Mouse (Mus musculus) forebrain, embryonic 15.5 days (tissue): ENCODE measurements at regions not wholly inside any gene's neighbourhood (a gene's known extent, or its start where the extent isn't known, plus 50 kb on each side); places are given as distances from the start of the nearest gene placed in this dataset.

Source experiments
- ATAC-seq: fragments of 200-750 bp; cut with Nextera tagmentation; replicated peaks from 2 replicates; pipeline ENCODE4 v1.8.0; 2017; ENCODE audit warnings: mild to moderate bottlenecking, moderate TSS enrichment, moderate library complexity
- H3K27ac ChIP-seq: fragments of 300-500 bp; sonication (generic); replicated peaks from 2 replicates; pipeline ENCODE4 v1.5.1; 2015; ENCODE audit warnings: mild to moderate bottlenecking, inconsistent platforms
- H3K27me3 ChIP-seq: fragments of 300-500 bp; sonication (generic); 2 replicates; pipeline ENCODE4 v1.6.1; 2015; ENCODE audit warnings: inconsistent platforms
- H3K36me3 ChIP-seq: fragments of 300-500 bp; sonication (generic); 2 replicates; pipeline ENCODE4 v1.6.1; 2015; ENCODE audit warnings: mild to moderate bottlenecking, inconsistent platforms
- H3K4me1 ChIP-seq: fragments of 300-500 bp; sonication (generic); 2 replicates; pipeline ENCODE4 v1.6.1; 2015; ENCODE audit warnings: inconsistent platforms
- H3K4me2 ChIP-seq: fragments of 300-500 bp; sonication (generic); replicated peaks from 2 replicates; pipeline ENCODE4 v1.6.1; 2015; ENCODE audit warnings: mild to moderate bottlenecking, inconsistent platforms
- H3K4me3 ChIP-seq: fragments of 300-500 bp; sonication (generic); 2 replicates; pipeline ENCODE4 v1.5.1; 2015; ENCODE audit warnings: mild to moderate bottlenecking, inconsistent platforms
- H3K9ac ChIP-seq: fragments of 300-500 bp; sonication (generic); replicated peaks from 2 replicates; pipeline ENCODE4 v1.6.1; 2015; ENCODE audit warnings: mild to moderate bottlenecking, inconsistent platforms
- H3K9me3 ChIP-seq: fragments of 300-500 bp; sonication (generic); 2 replicates; pipeline ENCODE4 v1.6.1; 2016; ENCODE audit warnings: inconsistent platforms
- WGBS: fragments of 180-500 bp; shearing (Covaris S2); methylation state at CpG from one replicate; pipeline ENCODE4 v1.1.7; 2015; ENCODE audit warnings: mixed read lengths; 5-methylcytosine and 5-hydroxymethylcytosine counted together

- H3K27me3 ChIP-seq: no peaks in the 10 kb centered on the region
- H3K9me3 ChIP-seq: peaks cover 4% of the 10 kb centered on the region; the same call in 1 of the 2 replicates
- H3K27ac ChIP-seq: no peak overlapping the region
- no peak overlapping the region for H3K4me3 ChIP-seq
- 57% methylated on average over 4 of the region's 4 CpGs for WGBS
- H3K4me1 ChIP-seq: peaks cover 4% of the 10 kb centered on the region; the same call in 1 of the 2 replicates
- H3K9ac ChIP-seq: no peak overlapping the region
- no peak overlapping the region for H3K4me2 ChIP-seq
- H3K36me3 ChIP-seq: no peaks in the 10 kb centered on the region
- peak; percentile 63 for ATAC-seq
Observed at GRCm38 (mm10) chr11:17417656-17418289, 160.4 kb downstream of the C1d start.

DNA sequence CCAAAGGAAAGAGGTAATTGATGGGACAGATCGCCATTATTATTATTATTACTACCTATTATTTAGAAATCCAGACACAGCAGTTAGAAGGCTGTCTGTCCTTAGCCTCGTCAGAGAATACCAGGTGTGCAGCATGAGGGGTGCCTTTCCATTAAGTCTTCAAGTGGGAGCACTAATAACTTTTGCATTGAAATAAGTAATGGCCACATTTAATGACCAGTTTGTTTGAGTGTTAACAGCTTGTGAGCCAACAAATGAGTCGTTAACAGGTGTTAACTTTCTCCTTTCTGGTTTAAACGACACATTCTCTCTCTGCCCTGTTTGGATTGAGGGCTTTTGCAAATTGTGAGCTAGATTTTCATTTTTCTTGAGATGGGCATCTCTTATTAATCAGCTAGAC is 184.8 kb downstream of the C1d start:
- Histone ChIP-seq H3K4me3 (no peak overlapping the region), H3K36me3 (no peaks in the 10 kb centered on the region), H3K4me2 (no peak overlapping the region), H3K27ac (no peak overlapping the region), H3K27me3 (no peaks in the 10 kb centered on the region), H3K9me3 (no peaks in the 10 kb centered on the region), H3K4me1 (no peaks in the 10 kb centered on the region), H3K9ac (no peak overlapping the region)
- WGBS: 35% methylated on average over 4 of the region's 4 CpGs
- no peak for ATAC-seq

DNA sequence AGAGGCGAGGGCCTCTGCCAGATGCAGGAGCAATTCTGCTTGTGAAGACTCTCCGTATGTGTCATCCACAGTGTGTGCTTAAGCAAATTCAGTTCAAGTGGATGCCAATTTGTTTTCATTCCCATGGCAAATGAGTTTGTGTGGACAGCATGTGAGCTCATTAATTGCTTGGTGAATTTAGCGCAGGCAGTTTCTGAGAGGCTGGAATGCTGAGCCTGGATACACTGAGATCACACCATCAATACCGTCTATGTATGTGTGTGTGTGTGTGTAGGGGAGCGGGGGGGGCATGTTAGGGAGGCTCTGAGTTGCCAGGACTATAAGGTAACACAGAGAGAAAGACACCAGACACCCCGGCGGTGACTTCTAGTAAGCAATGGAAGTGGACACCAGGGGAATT is 191.9 kb downstream of the C1d start:
- Histone ChIP-seq H3K27me3 (no peaks in the 10 kb centered on the region), H3K4me2 (no peak overlapping the region), H3K9ac (no peak overlapping the region), H3K27ac (no peak overlapping the region), H3K4me3 (no peak overlapping the region), H3K9me3 (no peaks in the 10 kb centered on the region), H3K36me3 (no peaks in the 10 kb centered on the region), H3K4me1 (no peaks in the 10 kb centered on the region)
- ATAC-seq: no peak
- 61% methylated on average over 7 of the region's 7 CpGs for WGBS

DNA sequence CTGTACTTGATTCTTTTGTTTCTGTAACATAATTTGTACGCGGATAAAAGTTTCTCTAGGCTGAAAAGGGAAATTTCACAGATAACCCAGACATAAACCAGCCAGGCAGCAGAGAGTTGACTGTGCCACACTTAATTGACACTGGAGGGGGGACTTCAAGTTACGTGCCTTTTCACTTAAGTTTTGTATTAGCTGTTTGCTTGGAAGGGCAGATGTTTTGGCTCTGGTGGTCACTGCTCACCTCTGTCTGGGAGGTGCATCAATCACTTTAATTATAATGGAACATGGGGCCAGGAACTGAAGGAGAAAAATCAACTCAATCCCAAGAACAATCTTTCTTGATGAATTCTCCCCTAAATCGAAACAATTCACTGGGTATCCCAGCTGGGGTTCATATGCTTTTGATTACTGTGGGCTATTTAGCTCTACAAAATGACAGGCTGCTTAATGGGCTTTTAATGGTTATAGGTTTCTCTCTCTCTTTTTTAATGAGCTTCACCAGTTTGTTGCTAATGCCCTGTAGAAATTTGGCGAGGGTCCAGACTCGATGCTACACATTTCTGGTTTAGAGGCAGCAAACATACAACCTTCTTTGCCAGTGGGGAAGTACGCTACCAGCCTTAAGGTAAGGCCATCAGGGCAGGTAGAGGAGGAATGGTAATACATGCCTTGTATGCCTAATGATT is 193.1 kb downstream of the C1d start:
- no peaks in the 10 kb centered on the region for H3K4me1 ChIP-seq
- H3K27ac ChIP-seq: no peak overlapping the region
- no peak overlapping the region for H3K4me2 ChIP-seq
- WGBS: 56% methylated on average over 7 of the region's 7 CpGs
- H3K27me3 ChIP-seq: peaks cover 9% of the 10 kb centered on the region; the same call in 1 of the 2 replicates
- ATAC-seq: no peak
- no peak overlapping the region for H3K4me3 ChIP-seq
- H3K9ac ChIP-seq: no peak overlapping the region
- H3K9me3 ChIP-seq: no peaks in the 10 kb centered on the region
- no peaks in the 10 kb centered on the region for H3K36me3 ChIP-seq

- Histone ChIP-seq H3K4me3 (no peak overlapping the region), H3K27ac (no peak overlapping the region), H3K36me3 (no peaks in the 10 kb centered on the region), H3K27me3 (peaks cover 18% of the 10 kb centered on the region), H3K9me3 (no peaks in the 10 kb centered on the region), H3K9ac (no peak overlapping the region), H3K4me1 (no peaks in the 10 kb centered on the region), H3K4me2 (no peak overlapping the region)
- WGBS: 92% methylated on average over 2 of the region's 2 CpGs
- no peak for ATAC-seq
Observed at GRCm38 (mm10) chr11:17451451-17451850, 194.1 kb downstream of the C1d start.

DNA sequence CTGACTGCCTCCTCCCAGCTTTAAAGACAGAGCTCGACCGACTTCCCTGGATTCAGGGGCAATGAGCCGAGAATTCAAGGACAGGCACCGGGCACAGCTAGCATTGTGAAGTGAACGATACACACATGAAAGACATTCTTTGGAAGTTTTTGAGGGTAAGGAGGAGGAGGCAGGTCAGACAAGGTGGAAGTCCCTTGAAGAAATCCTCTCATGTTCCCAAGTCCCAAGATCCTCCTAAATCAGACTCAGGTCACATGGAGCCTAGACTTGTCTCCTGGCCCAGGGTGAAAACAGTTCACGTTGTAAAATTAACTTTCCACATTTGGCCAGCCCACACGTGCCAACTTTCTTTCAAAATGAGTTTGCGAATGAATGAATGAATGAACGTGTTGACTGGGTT is 196.2 kb downstream of the C1d start:
- Histone ChIP-seq H3K4me1 (no peaks in the 10 kb centered on the region), H3K9ac (no peak overlapping the region), H3K27ac (no peak overlapping the region), H3K4me3 (no peak overlapping the region), H3K27me3 (peaks cover 36% of the 10 kb centered on the region), H3K36me3 (no peaks in the 10 kb centered on the region), H3K4me2 (no peak overlapping the region), H3K9me3 (no peaks in the 10 kb centered on the region)
- 65% methylated on average over 9 of the region's 9 CpGs for WGBS
- no peak for ATAC-seq

GRCm38 (mm10) chr11:17458946-17459345 is 201.6 kb downstream of the C1d start:
- Histone ChIP-seq H3K27me3 (peaks cover 72% of the 10 kb centered on the region), H3K4me2 (no peak overlapping the region), H3K27ac (no peak overlapping the region), H3K4me1 (peaks cover 11% of the 10 kb centered on the region), H3K9ac (no peak overlapping the region), H3K36me3 (no peaks in the 10 kb centered on the region), H3K9me3 (no peaks in the 10 kb centered on the region), H3K4me3 (no peak overlapping the region)
- 33% methylated on average over 4 of the region's 4 CpGs for WGBS
- no peak for ATAC-seq

DNA sequence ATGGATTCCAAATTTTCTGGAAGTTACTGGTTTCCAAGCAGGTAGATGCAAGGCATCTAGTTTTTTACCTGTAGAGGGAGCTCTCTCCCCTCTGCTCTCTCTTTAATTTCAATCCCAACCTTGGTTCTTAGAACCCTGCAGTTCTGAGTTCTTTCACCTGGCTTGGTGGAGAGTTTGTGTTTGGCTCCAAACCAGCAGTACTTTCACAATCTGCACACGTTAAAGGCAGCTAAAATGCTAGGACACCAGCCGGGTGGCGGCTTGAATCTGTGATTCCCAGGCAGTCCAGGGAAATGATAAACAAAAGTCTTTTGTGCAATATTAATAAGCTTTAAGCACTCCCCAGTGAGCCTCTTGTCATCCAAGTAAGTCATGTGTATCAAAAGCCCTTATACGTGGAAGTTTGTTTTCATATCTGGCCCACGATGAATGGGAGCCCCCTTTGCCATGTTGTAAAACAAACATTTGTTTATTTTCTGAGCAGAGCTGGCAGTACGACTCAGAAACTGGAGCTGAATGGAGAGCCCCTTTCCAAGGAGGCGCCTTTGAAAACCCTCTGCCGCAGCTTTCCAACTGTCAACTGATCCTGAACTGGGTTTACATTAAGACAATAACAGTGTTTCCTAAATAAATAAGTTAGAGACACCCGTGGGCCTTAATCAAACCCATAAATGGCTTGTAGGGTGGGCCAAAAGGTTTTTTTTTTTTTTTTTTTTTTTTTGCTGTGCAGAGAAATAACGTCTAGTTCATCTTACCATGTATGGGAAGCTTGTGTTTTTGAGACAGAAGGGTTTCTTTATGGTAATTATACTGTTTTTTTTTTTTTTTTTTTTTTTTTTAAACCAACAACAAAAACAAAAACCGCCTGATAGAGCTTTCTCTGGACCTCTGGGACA is 202.9 kb downstream of the C1d start:
- H3K4me1 ChIP-seq: peaks cover 11% of the 10 kb centered on the region
- H3K36me3 ChIP-seq: no peaks in the 10 kb centered on the region
- no peak overlapping the region for H3K9ac ChIP-seq
- H3K4me3 ChIP-seq: no peak overlapping the region
- H3K27ac ChIP-seq: no peak overlapping the region
- H3K27me3 ChIP-seq: peaks cover 76% of the 10 kb centered on the region
- H3K9me3 ChIP-seq: no peaks in the 10 kb centered on the region
- ATAC-seq: peak; percentile 74
- peak overlapping the region; percentile 42 for H3K4me2 ChIP-seq
- 2% methylated on average over 11 of the region's 11 CpGs for WGBS

GRCm38 (mm10) chr11:17460920-17461279 is 203.5 kb downstream of the C1d start:
- Histone ChIP-seq H3K4me3 (peak overlapping the region; percentile 17; the same call in 1 of the 2 replicates), H3K9ac (no peak overlapping the region), H3K4me2 (peak overlapping the region; percentile 42), H3K9me3 (no peaks in the 10 kb centered on the region), H3K27ac (no peak overlapping the region), H3K27me3 (peaks cover 71% of the 10 kb centered on the region), H3K4me1 (peaks cover 11% of the 10 kb centered on the region), H3K36me3 (no peaks in the 10 kb centered on the region)
- peak; percentile 55 for ATAC-seq
- 3% methylated on average over 13 of the region's 13 CpGs for WGBS

GRCm38 (mm10) chr11:17461701-17462100 is 204.3 kb downstream of the C1d start:
- 75% methylated on average over 1 of the region's 1 CpGs for WGBS
- Histone ChIP-seq H3K36me3 (no peaks in the 10 kb centered on the region), H3K9me3 (no peaks in the 10 kb centered on the region), H3K27me3 (peaks cover 63% of the 10 kb centered on the region), H3K4me3 (no peak overlapping the region), H3K27ac (no peak overlapping the region), H3K4me2 (no peak overlapping the region), H3K9ac (no peak overlapping the region), H3K4me1 (peaks cover 11% of the 10 kb centered on the region)
- ATAC-seq: no peak

GRCm38 (mm10) chr11:17464875-17465274 is 207.5 kb downstream of the C1d start:
- no peak overlapping the region for H3K4me3 ChIP-seq
- H3K36me3 ChIP-seq: no peaks in the 10 kb centered on the region
- peaks cover 37% of the 10 kb centered on the region for H3K27me3 ChIP-seq
- WGBS: 27% methylated on average over 2 of the region's 2 CpGs
- no peak overlapping the region for H3K27ac ChIP-seq
- no peak overlapping the region for H3K4me2 ChIP-seq
- no peaks in the 10 kb centered on the region for H3K9me3 ChIP-seq
- peaks cover 11% of the 10 kb centered on the region for H3K4me1 ChIP-seq
- peak; percentile 61; the same call in 1 of the 2 replicates for ATAC-seq
- no peak overlapping the region for H3K9ac ChIP-seq
